Comparison of ENCODE assay signal across 11 mouse cellular contexts in the genomic region with DNA sequence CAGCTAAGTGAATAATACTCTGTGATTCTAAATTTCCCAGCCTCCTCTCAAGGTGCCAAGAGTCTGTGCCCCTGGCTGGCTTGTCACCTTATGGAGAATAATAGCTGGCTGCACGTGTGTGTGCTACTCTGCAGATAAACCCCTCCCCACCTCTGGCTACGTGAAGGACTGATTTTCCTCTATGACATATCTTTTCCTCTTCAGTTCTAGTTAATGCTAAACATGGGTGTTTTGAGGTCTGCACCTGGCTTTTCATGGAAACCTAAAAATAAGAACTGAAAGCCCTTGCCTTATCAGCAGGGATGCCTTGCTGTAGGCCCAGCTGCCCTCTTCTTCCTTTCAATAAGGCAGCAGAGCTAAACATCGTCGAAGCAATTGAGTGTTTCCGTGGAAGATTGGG.
"Had no signal": no experiment of that assay in that cellular context is flagged by ENCODE, and none has a peak within 500 bp of the region (broad histone marks: within the 10 kb centered on the region; RNA-seq: fewer than 3 reads in every experiment).

No protein-coding gene starts in this region.

- ATAC-seq: liver, postnatal 0 days; lung, postnatal 0 days; midbrain, embryonic 13.5 days; midbrain, embryonic 15.5 days had no signal

- DNase-seq: liver, postnatal 0 days; lung, adult 2 months; lung, postnatal 14 days; lung, postnatal 36 days; right cerebral cortex, postnatal 14 days; right cerebral cortex, postnatal 4 days; thymus, postnatal 14 days; thymus, postnatal 36 days had no signal
